Mouse (Mus musculus): ENCODE data around the gene Cltb.

- TF ChIP-seq ZC3H11A (IDR thresholded peaks at IDR 0.05; ENCODE audit: borderline replicate concordance, low read depth, low read length) (no peak), CHD2 (IDR thresholded peaks at IDR 0.05; ENCODE audit: low read depth, low read length) (no peak), ZNF384 (IDR thresholded peaks at IDR 0.05; ENCODE audit: low read depth, low read length) (no peak)
Observed at GRCm38 (mm10) chr13:54582860-54583259, 28.3 kb downstream of the Cltb start.

Data from ES-E14 (cell line).